Mouse (Mus musculus) ovary, adult 18-20 months (tissue): Measurements from ENCODE around the gene Pkd1l3.

Source experiments
- DNase-seq: peaks from one replicate; pipeline ENCODE4 v3.0.0; 2022; ENCODE audit warnings: low spot score, mixed read lengths

The Pkd1l3 gene

GRCm38 (mm10) chr8:109632498-109632897 is 18.2 kb downstream of the Pkd1l3 start:
- DNase-seq: no peak

- no peak for DNase-seq
These were observed 20.8 kb downstream of the Pkd1l3 start for GRCm38 (mm10) chr8:109635146-109635545.

GRCm38 (mm10) chr8:109638851-109639250 is 24.5 kb downstream of the Pkd1l3 start:
- DNase-seq: no peak

- DNase-seq: no peak
These were observed 26.1 kb downstream of the Pkd1l3 start for GRCm38 (mm10) chr8:109640410-109640809.

- DNase-seq: no peak
These were observed 26.9 kb downstream of the Pkd1l3 start for GRCm38 (mm10) chr8:109641236-109641635.

GRCm38 (mm10) chr8:109647331-109647730 is 33.0 kb downstream of the Pkd1l3 start:
- DNase-seq: no peak

GRCm38 (mm10) chr8:109648469-109648868 is 34.2 kb downstream of the Pkd1l3 start:
- no peak for DNase-seq

- no peak for DNase-seq
These were observed 36.5 kb downstream of the Pkd1l3 start for GRCm38 (mm10) chr8:109650801-109651200.

- DNase-seq: no peak
These were observed 42.5 kb downstream of the Pkd1l3 start for GRCm38 (mm10) chr8:109656860-109657259.

- DNase-seq: no peak
These were observed 48.0 kb downstream of the Pkd1l3 start for GRCm38 (mm10) chr8:109662328-109662727.

- DNase-seq: no peak
These were observed 52.3 kb downstream of the Pkd1l3 start for GRCm38 (mm10) chr8:109666616-109667015.

- DNase-seq: no peak
These were observed 58.3 kb downstream of the Pkd1l3 start for GRCm38 (mm10) chr8:109672656-109673055.

GRCm38 (mm10) chr8:109673596-109673995 is 59.3 kb downstream of the Pkd1l3 start:
- no peak for DNase-seq

GRCm38 (mm10) chr8:109675896-109676643 is 61.8 kb downstream of the Pkd1l3 start:
- DNase-seq: no peak

GRCm38 (mm10) chr8:109681535-109681934 is 67.2 kb downstream of the Pkd1l3 start:
- no peak for DNase-seq

- DNase-seq: no peak
These were observed 67.8 kb downstream of the Pkd1l3 start for GRCm38 (mm10) chr8:109682120-109682519.

- no peak for DNase-seq
These were observed 72.9 kb downstream of the Pkd1l3 start for GRCm38 (mm10) chr8:109687248-109687647.

GRCm38 (mm10) chr8:109691769-109692168 is 77.5 kb downstream of the Pkd1l3 start:
- DNase-seq: no peak

- DNase-seq: peak; percentile 17
These were observed 78.3 kb downstream of the Pkd1l3 start for GRCm38 (mm10) chr8:109692443-109693145.

GRCm38 (mm10) chr8:109693146-109693900 is 79.0 kb downstream of the Pkd1l3 start, which contains the start of gene Ist1:
Gene Ist1, minus strand, starts transcription at chr8:109693260.
- peak; percentile 95 for DNase-seq

- DNase-seq: no peak
These were observed 79.8 kb downstream of the Pkd1l3 start for GRCm38 (mm10) chr8:109694154-109694553.

GRCm38 (mm10) chr8:109697754-109698153 is 83.4 kb downstream of the Pkd1l3 start:
- DNase-seq: no peak

GRCm38 (mm10) chr8:109698477-109698876 is 84.2 kb downstream of the Pkd1l3 start:
- no peak for DNase-seq
